Mouse (Mus musculus) ES-Bruce4 (cell line): Measurements from ENCODE around the gene Ccdc169. TPM values are rescaled to one million over a fixed set of nuclear protein-coding genes. Genes with fewer than 3 reads are reported as not detected.
A peak's percentile ranks its signal among the peaks of the same experiment; 100 is the strongest.

Source experiments
- H3K27ac ChIP-seq: 2 replicates; pipeline ENCODE4 v1.5.1; 2012; ENCODE audit warnings: low read length, inconsistent platforms; ENCODE audit not compliant: insufficient read depth
- H3K27me3 ChIP-seq: 2 replicates; pipeline ENCODE4 v1.6.1; 2012; ENCODE audit warnings: mild to moderate bottlenecking, low read length, inconsistent platforms; ENCODE audit not compliant: control insufficient read depth, poor library complexity, insufficient read depth, severe bottlenecking
- H3K36me3 ChIP-seq: 2 replicates; pipeline ENCODE4 v1.6.1; 2012; ENCODE audit warnings: inconsistent platforms, mild to moderate bottlenecking, low read length, moderate library complexity; ENCODE audit not compliant: control insufficient read depth, poor library complexity, insufficient read depth, severe bottlenecking
- H3K4me1 ChIP-seq: one replicate; pipeline ENCODE4 v1.8.1; 2011; ENCODE audit warnings: low read length; ENCODE audit not compliant: control insufficient read depth, insufficient read depth
- H3K4me3 ChIP-seq: 2 replicates; pipeline ENCODE4 v1.5.1; 2011; ENCODE audit warnings: low read depth, mild to moderate bottlenecking, low read length
- H3K9ac ChIP-seq: 2 replicates; pipeline ENCODE4 v1.6.1; 2012; ENCODE audit warnings: low read depth, mild to moderate bottlenecking, inconsistent platforms; ENCODE audit not compliant: poor library complexity, severe bottlenecking
- H3K9me3 ChIP-seq: replicated peaks from 2 replicates; pipeline ENCODE4 v1.6.1; 2012; ENCODE audit warnings: mild to moderate bottlenecking, low read length, inconsistent platforms; ENCODE audit not compliant: control insufficient read depth, poor library complexity, insufficient read depth, severe bottlenecking
- CTCF ChIP-seq: IDR thresholded peaks from one replicate; pipeline ENCODE4 v1.8.1; 2011; ENCODE audit warnings: low read depth, low read length
- EP300 ChIP-seq: IDR thresholded peaks from 2 replicates; pipeline ENCODE4 v1.6.1; 2011; ENCODE audit warnings: low read depth, low read length; ENCODE audit not compliant: insufficient read depth
- POLR2A ChIP-seq: IDR thresholded peaks from one replicate; pipeline ENCODE4 v1.8.1; 2011; ENCODE audit warnings: low read length; ENCODE audit not compliant: insufficient read depth
- polyA plus RNA-seq: library from polyadenylated mRNA; stranded (reverse); fragments of >200 nt; gene quantifications from 2 replicates; pipeline ENCODE4 v1.2.4, GENCODE M21; 2011; ENCODE audit warnings: low read depth; ENCODE audit not compliant: missing spikeins, insufficient read depth, insufficient read length

The Ccdc169 gene
- polyA plus RNA-seq, 1 experiment: 0.27 TPM

DNA sequence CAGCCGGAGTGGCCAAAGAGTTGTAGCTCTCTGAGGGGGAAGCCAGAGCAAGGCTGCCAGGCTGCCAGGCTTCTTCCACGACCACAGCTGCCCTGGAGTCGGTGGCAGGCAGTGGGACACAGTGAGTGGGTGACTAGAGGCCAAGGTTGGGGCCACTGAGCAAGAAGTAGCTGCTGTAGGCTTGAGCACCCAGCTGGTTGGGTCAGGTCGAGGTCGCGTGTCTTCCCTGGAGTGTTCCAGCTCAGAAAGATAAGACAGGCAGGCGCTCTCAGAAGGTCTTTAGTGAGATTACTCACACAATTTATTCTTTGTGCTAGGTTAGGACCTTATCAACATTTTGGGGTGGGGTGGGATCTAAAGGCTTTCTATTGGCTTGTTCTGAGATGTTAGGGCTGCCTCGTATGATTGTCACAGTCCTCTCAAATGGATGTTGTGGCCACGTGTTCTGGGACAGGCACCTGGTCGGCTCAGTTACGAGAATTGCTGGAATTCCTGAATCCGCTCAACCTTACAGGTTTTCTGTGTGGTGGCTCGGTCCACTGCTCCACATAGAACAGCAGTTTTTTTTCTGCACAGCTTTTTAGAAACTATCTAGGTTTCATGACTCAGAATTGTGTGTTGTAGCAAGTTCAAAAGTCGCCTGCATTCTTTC is 31.6 kb upstream of the Ccdc169 start:
- Histone ChIP-seq H3K4me3 (no peak overlapping the region), H3K9me3 (peaks cover 12% of the 10 kb centered on the region), H3K27ac (no peak overlapping the region), H3K36me3 (no peaks in the 10 kb centered on the region), H3K4me1 (no peaks in the 10 kb centered on the region), H3K27me3 (no peaks in the 10 kb centered on the region), H3K9ac (no peak overlapping the region)
- TF ChIP-seq CTCF (no peak), POLR2A (no peak), EP300 (no peak)

DNA sequence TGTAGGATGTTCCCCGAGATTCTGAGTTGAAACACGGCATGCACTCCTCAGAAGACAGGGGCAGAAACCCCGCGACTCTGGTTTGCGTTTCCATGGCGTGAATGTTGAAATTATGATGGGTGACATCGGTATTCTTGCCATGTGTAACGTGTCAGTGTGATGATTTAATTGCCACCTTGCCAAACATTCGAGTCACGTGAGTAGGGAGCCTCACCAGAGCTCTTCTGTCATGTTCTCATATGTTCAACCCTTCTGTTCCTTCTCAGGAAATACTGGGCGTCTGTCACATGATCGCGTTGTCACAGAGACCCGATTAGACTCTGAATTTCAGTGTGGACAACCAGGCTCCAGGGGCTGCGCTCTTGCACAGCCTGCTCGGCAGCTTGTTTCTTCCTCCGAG is 31.1 kb upstream of the Ccdc169 start:
- Histone ChIP-seq H3K9me3 (peaks cover 12% of the 10 kb centered on the region), H3K4me1 (no peaks in the 10 kb centered on the region), H3K36me3 (no peaks in the 10 kb centered on the region), H3K27ac (no peak overlapping the region), H3K9ac (no peak overlapping the region), H3K27me3 (no peaks in the 10 kb centered on the region), H3K4me3 (no peak overlapping the region)
- TF ChIP-seq EP300: no peak

DNA sequence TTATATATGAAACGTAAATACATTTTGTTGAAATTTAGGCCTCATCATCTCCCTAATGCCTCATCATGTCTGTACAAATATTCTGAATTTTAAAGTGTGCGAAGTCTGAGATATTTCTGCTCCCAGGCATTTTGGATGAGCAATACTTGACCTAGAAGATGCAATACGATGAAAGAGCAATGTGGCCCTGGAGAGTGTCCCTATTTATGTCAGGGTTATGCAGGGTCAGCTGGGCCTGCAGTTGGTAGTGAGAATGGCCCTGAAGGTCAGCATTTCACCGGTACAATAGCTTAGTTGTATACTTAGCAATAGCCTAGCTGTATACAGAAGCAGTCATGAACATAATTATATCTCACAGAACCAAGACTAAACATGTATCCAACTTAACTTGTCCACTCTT is 28.0 kb upstream of the Ccdc169 start:
- no peak for TF ChIP-seq CTCF
- no peak for TF ChIP-seq POLR2A
- no peak overlapping the region for H3K4me3 ChIP-seq
- no peak overlapping the region for H3K9ac ChIP-seq
- H3K27me3 ChIP-seq: no peaks in the 10 kb centered on the region
- H3K36me3 ChIP-seq: no peaks in the 10 kb centered on the region
- peaks cover 12% of the 10 kb centered on the region for H3K9me3 ChIP-seq
- no peaks in the 10 kb centered on the region for H3K4me1 ChIP-seq
- H3K27ac ChIP-seq: no peak overlapping the region

DNA sequence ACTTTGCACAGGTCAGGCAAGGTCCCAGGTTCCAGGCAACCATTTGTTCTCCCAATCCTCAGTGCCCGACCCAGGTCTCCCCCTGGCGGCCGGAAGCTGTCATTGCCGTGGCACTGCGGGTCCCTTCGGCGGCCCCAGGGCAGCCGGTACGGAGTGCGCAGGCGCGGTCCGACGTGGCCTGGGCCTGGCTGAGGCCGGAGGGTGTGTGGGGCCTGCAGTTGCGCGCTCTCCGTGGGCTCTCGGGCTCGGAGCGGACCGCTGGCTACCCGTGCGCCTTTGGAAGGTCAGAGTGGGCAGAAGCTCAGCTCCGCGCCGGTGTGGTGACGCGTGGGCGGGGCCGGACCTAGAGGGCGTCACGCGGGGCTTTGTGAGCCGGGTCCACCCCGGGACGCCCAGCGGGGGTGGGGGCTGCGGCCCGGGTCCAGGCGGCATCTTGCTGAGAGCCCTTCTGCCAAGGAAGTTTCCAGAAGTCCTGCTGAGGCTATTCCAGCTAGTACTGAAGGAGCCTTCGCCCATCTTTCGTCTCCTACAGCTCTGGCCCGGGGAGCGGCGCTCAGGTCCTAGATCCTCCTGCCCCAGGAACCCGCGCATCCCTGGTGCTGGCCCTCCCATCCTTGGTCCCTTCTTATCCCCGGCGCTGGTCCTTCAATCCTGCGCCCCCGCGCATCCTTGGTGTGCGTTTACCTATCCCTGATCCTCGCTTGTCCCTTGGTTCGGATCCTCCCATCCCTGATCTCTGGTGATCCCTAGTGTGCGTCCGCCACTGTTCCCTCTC is 25.0 kb upstream of the Ccdc169 start, which contains the start of gene Spg20:
TSS of gene Spg20 (plus strand) at position 174 of the 775 bp plus-strand sequence.
- H3K9me3 ChIP-seq: peaks cover 4% of the 10 kb centered on the region; the same call in 1 of the 2 replicates
- peak within 1 kb of the TSS; percentile 86 for H3K9ac ChIP-seq
- no peak within 1 kb of the TSS for H3K27ac ChIP-seq
- no peaks in the 10 kb centered on the region for H3K4me1 ChIP-seq
- H3K27me3 ChIP-seq: no peaks in the 10 kb centered on the region
- TF ChIP-seq CTCF (peak; percentile 72), EP300 (0 out of 2 replicates have a peak, but pooled peaks have one; percentile 2), POLR2A (peak; percentile 80)
- peak within 1 kb of the TSS; percentile 94 for H3K4me3 ChIP-seq
- no peaks in the 10 kb centered on the region for H3K36me3 ChIP-seq

DNA sequence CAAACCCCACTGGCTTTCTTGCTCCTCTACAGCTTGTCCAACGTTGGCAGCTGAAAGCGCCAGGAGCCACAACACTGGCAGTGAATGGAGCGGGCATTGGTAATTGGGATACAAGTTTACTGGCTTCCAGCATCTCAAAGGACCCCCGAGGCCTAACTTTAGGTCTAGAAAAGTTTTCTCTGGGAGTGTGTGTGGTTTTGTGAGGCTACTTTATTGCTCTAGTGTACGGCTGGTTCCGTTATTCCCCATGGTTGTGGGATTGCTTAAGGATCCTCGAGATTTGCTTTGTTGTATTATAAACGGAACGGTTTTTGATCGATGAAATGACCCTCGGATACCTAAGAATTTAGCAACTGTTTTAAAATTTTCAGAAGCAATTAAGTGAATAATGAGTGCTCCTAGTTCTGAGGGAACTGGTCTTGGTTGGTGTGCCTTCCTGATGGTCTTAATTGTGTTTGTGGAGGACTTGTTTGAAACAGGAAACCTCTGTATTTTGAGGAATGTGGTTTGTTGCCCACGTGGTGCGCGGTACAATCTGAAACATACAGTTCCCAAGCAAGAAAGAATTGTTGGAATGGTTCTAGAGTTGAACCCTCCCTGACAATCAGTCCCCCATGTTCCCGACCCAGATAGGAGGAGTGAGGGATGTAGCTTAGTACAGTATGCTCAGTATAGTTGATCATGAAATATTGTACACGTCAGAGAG is 24.3 kb upstream of the Ccdc169 start:
- H3K9me3 ChIP-seq: no peaks in the 10 kb centered on the region; the same call in none of the 2 replicates
- peak overlapping the region; percentile 94 for H3K4me3 ChIP-seq
- H3K27ac ChIP-seq: no peak overlapping the region
- H3K36me3 ChIP-seq: no peaks in the 10 kb centered on the region
- no peaks in the 10 kb centered on the region for H3K4me1 ChIP-seq
- H3K9ac ChIP-seq: peak overlapping the region; percentile 86
- no peaks in the 10 kb centered on the region for H3K27me3 ChIP-seq
- no peak for TF ChIP-seq EP300
- TF ChIP-seq POLR2A: no peak
- no peak for TF ChIP-seq CTCF
